8 mouse cellular contexts compared by ENCODE assay signal in the genomic region with DNA sequence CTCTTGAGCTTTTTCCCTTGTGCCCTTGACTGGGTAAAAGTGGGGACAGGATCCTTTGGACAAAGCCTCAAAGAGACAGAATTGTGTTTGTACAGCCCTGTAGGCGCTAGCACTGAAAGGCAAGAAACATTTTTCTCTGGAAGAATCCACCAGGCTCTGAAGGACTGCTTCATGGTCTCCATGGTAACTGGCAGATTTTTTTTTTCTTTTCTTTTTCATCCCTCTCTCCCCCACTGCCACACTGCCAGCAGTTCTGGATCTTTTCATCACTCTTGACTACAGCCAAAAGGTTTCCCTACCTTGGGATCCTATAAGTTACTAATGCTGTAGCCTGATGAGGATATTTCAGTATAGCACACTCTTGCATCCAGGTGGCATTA. TPM values are rescaled to one million over a fixed set of nuclear protein-coding genes. Genes with fewer than 3 reads are reported as not detected.
A peak's percentile ranks its signal among the peaks of the same experiment; 100 is the strongest.
DNase-seq lines count a peak whose midpoint lies in the region; ATAC-seq and TF ChIP-seq lines count a peak whose summit lies in the region.

No protein-coding gene starts in this region.

- peaks cover 4% of the 10 kb centered on the region; the same call in 1 of the 2 replicates for H3K4me1 ChIP-seq in neural tube, embryonic 11.5 days (ENCODE audit: control insufficient read depth, insufficient read depth, low read length)
- peaks cover 7% of the 10 kb centered on the region for H3K4me1 ChIP-seq in hindbrain, postnatal 0 days (ENCODE audit: insufficient read depth, low read length)
- peaks cover 4% of the 10 kb centered on the region for H3K4me1 ChIP-seq in olfactory bulb, adult 2 months (ENCODE audit: control insufficient read depth, insufficient read depth, low read length)

- no peak for TF ChIP-seq CTCF in gastrocnemius, adult 2 months (IDR thresholded peaks at IDR 0.05)
- no peak for TF ChIP-seq CTCF in hindbrain, postnatal 0 days (IDR thresholded peaks at IDR 0.05; ENCODE audit: low read depth)
- TF ChIP-seq CTCF in olfactory bulb, adult 2 months (IDR thresholded peaks at IDR 0.05; ENCODE audit: insufficient read depth, low read depth, low read length) = no peak

- intact Hi-C loops in gastrocnemius, adult 2 months (cut with DNase I) = no loop called here

- TF ChIP-seq POLR2A in olfactory bulb, adult 2 months (IDR thresholded peaks at IDR 0.05; ENCODE audit: insufficient read depth, low read depth, low read length) = no peak

- WGBS in neural tube, embryonic 11.5 days = 21% methylated on average over 1 of the region's 1 CpGs
- WGBS in hindbrain, postnatal 0 days = 4% methylated on average over 1 of the region's 1 CpGs
- WGBS in olfactory bulb, adult 2 months = 31% methylated on average over 1 of the region's 1 CpGs

- H3K9ac ChIP-seq in neural tube, embryonic 11.5 days (ENCODE audit: low read length) = no peak overlapping the region
- H3K9ac ChIP-seq in hindbrain, postnatal 0 days (replicated peaks; ENCODE audit: low read length) = 0 out of 2 replicates have a peak overlapping the region, but pooled peaks have one; percentile 7

- DNase-seq in gastrocnemius, adult 2 months = no peak
- DNase-seq in gastrocnemius, adult 8-10 months (ENCODE audit: low spot score in 2 of 2) = no peak
- no peak for DNase-seq in neural tube, embryonic 11.5 days (ENCODE audit: low spot score)
- no peak for DNase-seq in neural tube, embryonic 10.5 days (ENCODE audit: extremely low spot score, low spot score)
- DNase-seq in hindbrain, postnatal 0 days (ENCODE audit: low spot score) = peak; percentile 68
- no peak for DNase-seq in ovary, adult 18-20 months (ENCODE audit: low spot score)
- DNase-seq in adipocyte (ENCODE audit: low spot score) = no peak

- H3K36me3 ChIP-seq in neural tube, embryonic 11.5 days (ENCODE audit: control insufficient read depth, insufficient read depth, low read length) = no peaks in the 10 kb centered on the region
- H3K36me3 ChIP-seq in hindbrain, postnatal 0 days (ENCODE audit: insufficient read depth, low read length) = no peaks in the 10 kb centered on the region

- no peak overlapping the region for H3K4me2 ChIP-seq in neural tube, embryonic 11.5 days (ENCODE audit: low read depth)
- peak overlapping the region; percentile 1; the same call in 1 of the 2 replicates for H3K4me2 ChIP-seq in hindbrain, postnatal 0 days (ENCODE audit: low read depth, low read length)

- ATAC-seq in neural tube, embryonic 11.5 days (ENCODE audit: insufficient read depth, low FRiP score, low TSS enrichment) = peak; percentile 63; the same call in 1 of the 2 replicates
- ATAC-seq in hindbrain, postnatal 0 days = peak; percentile 84

- no peaks in the 10 kb centered on the region for H3K9me3 ChIP-seq in neural tube, embryonic 11.5 days (ENCODE audit: control insufficient read depth, low read length)
- no peaks in the 10 kb centered on the region for H3K9me3 ChIP-seq in hindbrain, postnatal 0 days (ENCODE audit: low read length)

- no peak overlapping the region for H3K4me3 ChIP-seq in gastrocnemius, adult 2 months
- H3K4me3 ChIP-seq in neural tube, embryonic 11.5 days (ENCODE audit: low read depth, low read length) = no peak overlapping the region
- no peak overlapping the region for H3K4me3 ChIP-seq in hindbrain, postnatal 0 days (ENCODE audit: low read length)
- no peak overlapping the region for H3K4me3 ChIP-seq in olfactory bulb, adult 2 months (ENCODE audit: insufficient read depth, low read depth, low read length)

- H3K27ac ChIP-seq in gastrocnemius, adult 2 months = peak overlapping the region; percentile 68
- H3K27ac ChIP-seq in neural tube, embryonic 11.5 days (ENCODE audit: low read depth, low read length) = peak overlapping the region; percentile 24; the same call in 1 of the 2 replicates
- H3K27ac ChIP-seq in hindbrain, postnatal 0 days = peak overlapping the region; percentile 79
- 0 out of 2 replicates have a peak overlapping the region, but pooled peaks have one; percentile 20 for H3K27ac ChIP-seq in olfactory bulb, adult 2 months (ENCODE audit: insufficient read depth, low read depth, low read length)

- H3K27me3 ChIP-seq in neural tube, embryonic 11.5 days (ENCODE audit: control insufficient read depth, insufficient read depth, low read length) = no peaks in the 10 kb centered on the region
- no peaks in the 10 kb centered on the region for H3K27me3 ChIP-seq in hindbrain, postnatal 0 days (ENCODE audit: insufficient read depth, low read length)

RNA-seq across cellular contexts. Expression of a gene that starts 43.4 kb away (rescaled TPM):
- total RNA-seq in gastrocnemius, adult 2 months (2021) = not detected
- under 1 TPM in 1 of 4 experiments, not detected in 3; 0.11 TPM for total RNA-seq in gastrocnemius, adult 8-10 months (2022)
- polyA plus RNA-seq in neural tube, embryonic 11.5 days (2014; fragmentation: Nextera tagmentation; extraction: Ambion mirVana) = 2.0 and 2.6 TPM in 2 replicates
- total RNA-seq in hindbrain, postnatal 0 days (2014; rRNA removed) = 16.5 and 25.5 TPM in 2 replicates
- polyA plus RNA-seq in hindbrain, postnatal 0 days (2015; fragmentation: Nextera tagmentation; extraction: Ambion mirVana) = 12.0 and 12.4 TPM in 2 replicates
- not detected in 2 replicates for polyA plus RNA-seq in olfactory bulb, adult 2 months (2012; ENCODE audit: insufficient read depth, insufficient read length, low replicate concordance, missing spikeins)

Comparison
In these comparisons a context has a peak if more than half of its experiments do, and no peak if none do; other contexts are left out.
1. H3K27ac ChIP-seq: peak in every context shown above with its lines; median percentile 79 in hindbrain, postnatal 0 days; 68 in gastrocnemius, adult 2 months; 24 in neural tube, embryonic 11.5 days; 20 in olfactory bulb, adult 2 months.
2. RNA of a gene that starts 43.4 kb away (total RNA-seq): 16.5 to 25.5 TPM in hindbrain, postnatal 0 days; not detected in gastrocnemius, adult 2 months and 0.11 TPM in gastrocnemius, adult 8-10 months; every median in the first group is over 10 times any median in the second.